Mouse (Mus musculus) E14TG2a.4 (cell line): Measurements from ENCODE around the gene Lgr5.

Experiments
- CTCF ChIP-seq: conservative IDR thresholded peaks from 2 replicates; pipeline ENCODE4 v1.5.1; 2014; ENCODE audit warnings: low read length
- NANOG ChIP-seq: IDR thresholded peaks from 2 replicates; pipeline ENCODE4 v1.6.1; 2014; ENCODE audit warnings: borderline replicate concordance, low read length, mixed read lengths
- POU5F1 ChIP-seq: IDR thresholded peaks from 2 replicates; pipeline ENCODE4 v1.6.1; 2014; ENCODE audit warnings: low read length, borderline replicate concordance

DNA sequence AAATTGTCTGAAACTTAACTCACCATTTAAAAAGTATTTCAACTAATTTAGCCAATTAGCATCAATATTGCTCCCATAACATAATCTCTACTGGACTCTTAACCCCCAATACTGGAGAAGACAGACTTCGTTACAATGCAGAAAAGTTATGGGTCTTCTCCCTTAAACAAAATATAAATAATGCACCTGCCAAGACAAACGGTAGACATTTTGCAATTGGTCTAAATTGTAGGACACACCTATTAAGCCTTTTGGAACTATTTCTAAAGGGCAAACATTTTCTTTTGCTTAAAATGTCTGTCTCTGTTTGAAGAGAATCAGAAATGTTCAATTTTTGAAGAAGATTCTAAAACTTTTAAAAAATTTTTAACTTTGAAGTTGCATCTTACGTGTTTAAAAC is 4.5 kb downstream of the Lgr5 start:
- TF ChIP-seq CTCF: no peak
- no peak for TF ChIP-seq NANOG
- TF ChIP-seq POU5F1: no peak
